Mouse (Mus musculus) erythroid progenitor cell, adult 5-6 weeks (primary cell): ENCODE results near the gene Arih1. TPM values are rescaled to one million over a fixed set of nuclear protein-coding genes. Genes with fewer than 3 reads are reported as not detected.
"Not testable (repeated sequence)": the region's sequence is repeated elsewhere in the genome, so short reads cannot be mapped to it uniquely, and the experiment has no call there.

Experiments used
- ATAC-seq: replicated peaks from 2 replicates; pipeline ENCODE4 v1.8.0; 2016; ENCODE audit warnings: moderate number of reproducible peaks, mild to moderate bottlenecking, moderate TSS enrichment, inconsistent platforms; ENCODE audit not compliant: poor library complexity, low FRiP score, severe bottlenecking
- total RNA-seq, 2 experiments: library from RNA; stranded (forward) in 1 of 2; stranded (reverse) in 1 of 2; fragments of 150-400 nt in 1 of 2; fragments of 186-747, 209-891 nt in 1 of 2; gene quantifications; 2 replicates each; pipeline versions ENCODE4 v1.2.3 to v1.2.4; 2015 to 2017; ENCODE audit warnings: low replicate concordance in 2 of 2

Gene Arih1
- total RNA-seq, 2 experiments from 2014 or later, result 63.7 to 88.5 TPM

DNA sequence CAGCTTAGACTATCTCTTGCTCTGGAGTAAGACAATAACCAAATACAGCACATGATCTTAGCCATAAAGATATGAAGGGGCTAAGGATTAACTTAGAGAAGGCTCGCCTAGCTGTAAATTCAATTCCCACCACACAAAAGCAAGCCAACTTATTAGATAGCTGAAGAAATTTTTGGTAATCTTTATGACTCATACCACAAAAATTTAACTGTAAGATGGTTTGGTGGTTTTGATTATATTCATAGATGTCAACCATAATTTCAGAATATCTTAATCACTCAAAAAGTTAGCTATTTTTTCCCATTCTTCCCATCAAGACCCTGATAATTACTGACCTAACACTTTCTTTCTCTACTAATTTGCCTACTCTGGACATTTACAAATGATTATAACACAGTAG lies 17.0 kb downstream of the Arih1 start:
- ATAC-seq, result no peak

DNA sequence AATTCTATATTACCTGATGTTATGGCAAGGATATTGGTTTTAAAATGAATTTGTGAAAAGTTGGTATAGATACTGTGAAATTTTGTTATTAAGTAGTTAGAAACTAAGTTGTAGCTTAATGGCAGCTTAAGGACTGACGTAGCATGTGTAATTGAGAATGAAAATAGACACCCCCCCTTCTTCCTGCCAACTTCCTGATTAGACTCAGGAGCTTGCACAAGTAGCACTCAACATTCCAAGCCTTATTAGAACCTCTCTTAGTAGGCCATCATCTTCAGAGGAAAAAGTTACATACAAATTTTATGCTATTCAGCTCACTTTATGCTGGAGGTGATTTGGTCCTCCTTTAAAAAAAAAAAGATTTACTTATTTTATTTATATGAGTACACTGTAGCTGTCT lies 22.1 kb downstream of the Arih1 start:
- no peak for ATAC-seq

DNA sequence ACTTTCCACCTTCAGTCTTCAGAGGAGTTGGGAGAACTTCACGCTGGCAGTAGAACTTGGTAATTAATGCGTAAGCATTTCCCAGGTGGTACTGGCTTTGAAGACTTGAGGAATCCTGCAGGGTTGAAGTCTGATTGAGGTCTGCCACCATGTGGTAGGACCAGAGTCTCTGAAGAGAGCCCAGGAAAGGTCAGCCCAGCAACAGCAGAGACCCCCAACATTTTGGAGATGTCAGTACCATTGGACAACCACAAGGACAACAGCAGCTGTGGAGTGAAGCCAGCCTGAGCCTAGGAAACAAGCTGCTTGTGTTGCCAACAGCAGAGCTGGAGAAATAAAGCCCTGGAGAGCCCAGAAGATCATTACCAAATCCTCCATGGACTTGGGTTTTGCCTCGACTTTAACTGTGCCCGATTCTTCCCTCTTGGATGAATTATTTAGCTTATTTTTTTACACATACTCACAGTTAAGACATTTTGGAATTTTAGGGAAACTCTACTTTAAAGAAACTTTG lies 27.4 kb downstream of the Arih1 start:
- no peak for ATAC-seq

DNA sequence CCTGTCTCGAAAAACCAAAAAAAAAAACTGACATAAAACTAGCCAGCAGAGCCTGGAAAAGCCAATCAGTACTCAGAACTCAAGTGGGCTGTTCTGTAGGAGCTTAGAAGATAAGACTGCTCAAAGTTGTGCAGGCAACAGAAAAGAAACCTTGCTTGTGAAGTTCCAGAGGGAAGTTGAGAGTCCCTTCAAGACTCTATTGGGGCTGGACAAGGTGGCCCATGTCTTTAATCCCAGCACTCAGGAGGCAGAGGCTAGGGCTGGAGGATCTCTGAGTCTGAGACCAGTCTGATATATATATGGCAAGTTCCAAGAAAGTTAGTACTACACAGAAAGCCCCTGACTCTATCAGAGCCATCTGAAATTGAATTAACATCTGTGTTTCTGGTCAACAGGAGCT lies 28.0 kb downstream of the Arih1 start:
- no peak for ATAC-seq

DNA sequence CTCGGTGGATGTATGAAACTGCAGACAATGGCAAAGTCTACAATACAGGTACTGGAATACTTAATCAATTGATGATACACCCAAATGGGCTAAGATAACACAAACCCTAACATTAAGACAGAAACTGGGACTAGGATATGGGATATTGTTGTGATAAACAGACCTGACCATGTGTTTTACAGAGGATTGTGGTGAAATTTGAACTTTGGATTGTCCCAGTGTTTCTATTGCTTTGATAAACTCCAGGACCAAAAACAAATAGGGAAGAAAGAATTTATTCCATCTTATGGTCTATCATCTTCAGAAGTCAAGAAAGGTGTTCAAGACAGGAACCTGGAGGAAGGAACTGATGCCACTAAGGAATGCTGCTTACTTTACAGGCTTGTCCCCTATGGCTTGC lies 28.7 kb downstream of the Arih1 start:
- no peak for ATAC-seq

DNA sequence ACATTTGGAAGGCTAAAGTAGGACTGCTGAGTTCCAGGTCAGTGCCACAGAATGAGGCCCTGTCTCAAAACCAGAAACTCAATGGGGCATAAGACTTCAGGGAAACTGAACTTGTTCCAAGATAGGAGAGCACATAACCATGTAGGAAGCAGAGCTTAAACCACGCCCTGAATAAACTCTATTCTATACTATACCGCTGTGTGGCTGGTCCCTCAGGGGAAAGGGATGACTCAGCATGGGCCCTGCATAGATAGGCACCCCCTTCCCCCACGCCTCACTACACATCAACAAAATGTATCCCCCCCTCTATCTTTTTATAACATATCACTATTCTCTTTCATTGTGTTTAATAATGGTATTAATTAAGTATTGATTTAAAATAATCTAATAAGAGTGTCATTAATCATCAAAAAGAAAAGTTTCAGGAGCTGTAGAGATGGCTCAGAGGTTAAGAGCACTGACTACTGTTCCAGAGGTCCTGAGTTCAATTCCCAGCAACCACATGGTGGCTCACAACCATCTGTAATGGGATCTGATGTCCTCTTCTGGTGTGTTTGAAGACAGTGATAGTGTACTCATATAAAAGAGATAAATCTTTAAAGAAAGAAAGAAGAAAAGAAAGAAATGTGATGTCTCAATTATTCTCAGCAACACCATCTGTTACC lies 30.9 kb downstream of the Arih1 start:
- ATAC-seq, result peak; percentile 73

DNA sequence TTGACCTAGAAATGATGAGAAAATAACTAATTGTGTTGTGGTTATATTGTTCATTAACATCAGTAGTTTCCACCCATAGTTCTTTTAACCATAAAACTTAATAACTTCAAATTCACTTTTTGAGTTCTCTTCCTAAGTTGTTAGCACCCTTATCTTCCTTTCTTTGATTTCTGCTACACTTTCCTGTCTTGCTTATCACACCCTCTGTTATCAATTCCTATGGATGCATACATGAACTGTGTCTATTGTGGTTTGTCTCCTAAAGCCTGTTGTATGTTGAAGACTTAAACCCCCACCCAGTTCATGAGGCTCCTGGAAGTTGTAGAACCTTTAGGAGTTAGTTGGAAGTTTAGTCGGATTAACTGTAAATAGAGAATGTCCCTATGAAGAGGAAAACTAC lies 52.7 kb downstream of the Arih1 start:
- ATAC-seq, result no peak

DNA sequence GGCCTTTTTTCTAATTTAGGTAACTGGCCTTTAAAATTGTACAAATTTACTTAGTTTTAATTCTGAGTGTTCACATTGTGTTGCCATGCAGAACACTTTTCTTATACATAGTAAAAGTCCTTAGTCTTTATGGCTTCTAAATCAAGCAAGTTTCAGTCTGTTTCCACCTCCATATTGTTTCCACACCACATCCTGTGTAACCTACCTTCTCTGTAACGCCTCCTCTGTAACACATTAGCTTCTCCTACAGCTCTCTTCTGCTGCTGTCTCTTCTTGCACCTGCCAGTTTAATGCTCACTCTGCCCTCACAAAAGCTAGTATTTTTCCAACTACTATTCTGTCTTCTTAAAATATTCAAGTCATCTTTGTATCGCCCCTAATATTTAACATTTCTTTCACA lies 54.8 kb downstream of the Arih1 start:
- no peak for ATAC-seq

DNA sequence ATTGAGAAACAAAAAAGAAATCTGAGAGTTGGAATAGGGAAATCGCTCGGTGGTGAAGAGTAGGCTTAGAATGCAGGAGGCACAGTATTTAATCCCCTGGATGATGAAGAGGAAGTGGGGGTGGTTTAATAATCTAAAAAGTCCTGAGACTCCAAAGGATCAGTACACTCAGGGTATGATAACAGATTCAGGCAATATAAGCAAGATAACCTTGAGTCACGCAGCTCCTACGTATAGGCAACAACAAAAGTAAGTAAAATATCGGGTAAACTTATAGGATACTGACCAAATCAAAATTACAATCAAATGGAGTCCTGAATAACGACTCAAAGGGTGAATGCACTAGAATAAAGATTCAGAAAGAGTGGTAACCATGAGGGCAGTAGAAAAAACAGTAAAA lies 65.9 kb downstream of the Arih1 start:
- ATAC-seq, result no peak

DNA sequence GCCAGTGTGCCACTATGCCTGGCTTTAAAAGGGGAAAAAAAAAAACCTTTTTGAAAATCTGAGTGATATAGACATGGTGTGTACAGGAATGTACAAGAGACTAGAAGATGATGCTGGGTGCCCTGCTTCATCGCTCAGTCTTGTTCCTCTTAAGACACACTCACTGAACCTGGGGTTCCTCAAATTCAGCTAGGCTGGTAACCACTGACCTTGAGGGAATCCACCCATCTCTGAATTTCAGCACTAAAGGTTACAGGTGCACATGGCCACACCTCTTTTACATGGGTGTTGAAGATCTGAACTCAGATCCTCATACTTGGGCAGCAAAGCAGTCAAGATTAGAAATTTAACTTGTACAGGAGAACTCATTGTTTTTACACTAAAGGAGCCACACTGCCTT lies 79.1 kb downstream of the Arih1 start:
- no peak for ATAC-seq

DNA sequence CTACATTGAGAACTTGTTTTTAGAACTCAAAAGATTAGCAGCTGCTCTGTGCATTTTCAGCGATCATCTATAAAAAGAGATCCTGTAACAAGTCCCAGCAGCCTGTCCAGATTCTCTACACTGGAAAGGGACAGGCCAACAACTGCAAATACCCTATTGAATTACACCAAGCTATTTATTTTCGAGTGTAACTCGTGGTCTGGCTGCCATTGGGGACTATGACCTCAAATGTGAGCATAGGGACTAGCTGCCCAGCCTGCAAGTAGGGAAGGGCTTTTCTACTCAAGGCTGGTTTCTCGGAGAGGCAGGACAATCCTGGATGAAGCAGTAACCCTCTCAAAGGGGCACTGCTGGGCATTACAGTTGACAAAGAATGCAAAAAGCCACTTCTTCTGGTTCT lies 97.3 kb downstream of the Arih1 start:
- no peak for ATAC-seq

DNA sequence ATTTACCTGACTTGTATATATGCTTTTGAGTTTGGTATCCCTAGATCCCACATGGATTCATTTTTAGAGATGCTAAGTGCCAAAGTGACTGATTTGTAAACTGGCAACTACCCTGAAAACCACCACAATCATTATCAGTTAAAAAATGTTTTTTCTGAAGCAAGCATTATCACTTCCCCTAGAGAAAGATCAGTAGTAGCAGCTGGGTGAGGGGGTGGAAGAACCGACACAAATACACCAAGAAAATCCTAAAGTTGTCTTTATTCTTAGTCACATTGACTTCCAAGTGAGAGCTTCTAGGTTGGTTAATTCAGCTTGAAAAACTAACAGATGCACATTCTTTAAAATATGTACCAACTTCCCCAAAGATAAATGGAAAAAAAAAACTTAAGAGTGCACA lies 98.1 kb downstream of the Arih1 start:
- no peak for ATAC-seq

DNA sequence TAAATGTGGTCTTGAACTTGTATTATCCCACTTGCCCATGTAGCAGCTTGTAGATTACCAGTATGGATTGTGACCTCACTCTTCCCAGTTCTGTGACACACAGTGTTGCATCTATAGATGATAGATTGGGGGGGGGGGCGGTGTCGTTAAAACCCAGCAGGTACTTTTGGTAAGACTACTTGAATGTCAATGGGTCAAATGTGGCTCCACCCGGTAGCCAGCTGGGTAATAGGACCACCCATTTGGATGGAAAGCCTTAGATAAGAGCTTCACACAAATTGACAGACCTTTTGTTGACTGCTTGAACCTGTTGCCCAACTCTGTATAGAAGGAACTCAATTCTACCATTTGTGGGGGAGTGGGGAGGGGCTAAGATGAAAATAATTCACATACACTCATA lies 99.0 kb downstream of the Arih1 start:
- no peak for ATAC-seq

DNA sequence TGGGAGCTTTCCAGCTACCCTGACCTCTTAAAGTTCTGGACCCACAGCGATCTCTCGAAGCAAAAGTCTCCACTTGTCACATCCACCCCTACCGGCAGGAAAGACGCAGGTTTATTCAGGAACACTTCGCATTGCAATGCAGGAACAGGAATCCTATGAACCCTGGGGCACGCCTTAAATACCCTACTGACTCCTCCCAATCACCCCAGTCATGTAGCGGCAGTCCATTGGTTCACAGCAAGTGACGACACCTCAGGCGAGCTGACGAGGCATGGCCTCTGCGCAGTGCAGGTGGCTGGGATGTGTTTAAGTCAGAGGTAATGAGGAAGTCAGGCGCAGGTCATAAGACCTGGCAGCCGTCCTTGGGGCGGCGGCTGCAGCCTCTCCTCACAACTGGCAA lies 110.8 kb downstream of the Arih1 start:
- ATAC-seq, result no peak

DNA sequence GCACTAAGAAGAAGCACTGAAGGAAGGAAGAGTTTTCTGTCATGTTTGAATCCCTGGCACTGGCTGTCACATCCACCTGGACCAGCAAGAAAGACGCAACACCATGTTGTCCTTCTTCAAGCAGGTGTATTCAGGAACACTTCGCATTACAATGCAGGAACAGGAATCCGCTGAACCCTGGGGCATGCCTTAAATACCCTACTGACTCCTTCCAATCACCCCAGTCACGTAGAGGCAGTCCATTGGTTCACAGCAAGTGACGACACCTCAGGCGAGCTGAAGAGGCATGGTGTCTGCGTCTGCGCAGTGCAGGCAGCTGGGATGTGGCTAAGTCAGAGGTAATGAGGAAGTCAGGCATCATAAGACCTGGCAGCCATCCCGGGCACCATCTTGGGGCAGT lies 116.8 kb downstream of the Arih1 start:
- ATAC-seq, result no peak

DNA sequence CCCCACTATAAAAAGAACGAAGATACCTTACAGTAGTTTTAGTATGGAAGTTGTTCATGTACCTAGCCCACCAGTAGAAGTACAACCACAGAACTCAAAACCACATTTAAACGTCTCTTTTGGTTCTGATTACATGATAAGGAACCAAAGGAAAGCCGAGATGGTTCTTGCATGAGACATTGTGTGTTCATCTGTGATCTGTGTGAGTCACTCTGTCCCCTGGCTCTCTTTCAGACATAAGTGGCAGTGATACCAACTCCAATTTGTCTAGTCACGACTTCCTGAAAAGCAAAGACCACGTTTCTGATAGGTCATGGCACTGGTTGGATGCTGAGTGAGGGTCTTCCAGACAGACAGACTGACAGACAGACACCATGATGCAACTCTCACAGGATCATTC lies 117.2 kb downstream of the Arih1 start:
- ATAC-seq, result no peak

DNA sequence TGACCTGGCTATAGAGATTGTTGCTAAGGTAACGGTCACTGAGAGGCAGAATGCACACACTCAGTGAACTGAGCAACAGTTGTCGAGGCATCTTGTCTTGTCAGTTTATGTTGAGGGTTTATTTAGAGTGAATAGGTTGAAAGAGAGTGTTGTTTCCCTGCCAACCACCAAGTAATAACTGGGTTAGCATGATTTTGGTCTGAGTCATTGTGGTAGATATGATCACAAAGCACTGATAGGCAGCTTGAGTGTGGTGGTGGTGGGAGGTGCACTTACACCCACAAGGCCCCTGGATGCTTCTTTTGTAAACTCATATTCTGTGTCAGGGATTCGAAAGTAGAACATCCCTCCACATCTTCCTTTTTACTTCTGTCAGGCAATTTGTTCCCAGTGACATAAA lies 125.9 kb downstream of the Arih1 start:
- ATAC-seq, result not testable (repeated sequence)

DNA sequence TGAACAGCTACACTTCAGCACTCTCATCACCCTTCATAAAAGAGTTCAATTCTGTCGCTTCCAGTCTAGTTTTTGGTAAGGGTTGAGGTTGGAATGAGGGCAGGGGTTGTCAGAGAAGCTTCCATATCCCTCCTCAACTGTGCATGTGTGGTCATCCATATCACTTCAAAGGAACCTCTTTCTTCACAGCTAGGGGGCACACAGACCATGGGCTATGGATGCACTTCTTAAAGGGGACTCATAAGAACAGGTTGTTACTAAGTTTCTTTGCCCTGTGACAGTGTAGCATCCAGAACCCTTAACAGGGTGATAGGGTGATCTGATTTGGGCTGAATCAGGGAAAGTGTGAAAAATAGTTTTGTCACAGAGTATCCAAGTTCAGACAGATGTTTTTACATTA lies 128.4 kb downstream of the Arih1 start:
- not testable (repeated sequence) for ATAC-seq

DNA sequence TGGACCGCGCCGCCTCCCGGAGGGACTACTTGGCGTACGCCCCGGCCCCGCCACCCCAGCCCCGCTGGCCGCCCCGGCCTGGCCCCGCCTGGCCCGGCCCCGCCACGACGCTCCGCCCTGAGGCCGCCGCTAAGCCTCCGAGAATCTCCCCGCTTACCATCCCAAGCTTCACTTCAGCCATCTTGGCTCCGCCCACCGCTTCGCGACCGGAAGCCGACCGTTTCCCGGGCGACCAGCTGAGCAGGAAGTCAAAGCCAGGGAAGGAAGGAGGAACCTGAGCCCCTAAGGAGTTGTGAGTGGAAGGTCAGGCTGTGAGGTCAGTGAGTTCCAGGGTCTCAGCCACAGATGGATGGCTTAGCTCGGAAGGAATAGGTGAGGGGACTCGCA lies 133.2 kb downstream of the Arih1 start, which contains the start of gene Bbs4:
Gene Bbs4, minus strand, starts transcription at position 256 of the 387 bp plus-strand sequence.
- peak; percentile 100 for ATAC-seq

DNA sequence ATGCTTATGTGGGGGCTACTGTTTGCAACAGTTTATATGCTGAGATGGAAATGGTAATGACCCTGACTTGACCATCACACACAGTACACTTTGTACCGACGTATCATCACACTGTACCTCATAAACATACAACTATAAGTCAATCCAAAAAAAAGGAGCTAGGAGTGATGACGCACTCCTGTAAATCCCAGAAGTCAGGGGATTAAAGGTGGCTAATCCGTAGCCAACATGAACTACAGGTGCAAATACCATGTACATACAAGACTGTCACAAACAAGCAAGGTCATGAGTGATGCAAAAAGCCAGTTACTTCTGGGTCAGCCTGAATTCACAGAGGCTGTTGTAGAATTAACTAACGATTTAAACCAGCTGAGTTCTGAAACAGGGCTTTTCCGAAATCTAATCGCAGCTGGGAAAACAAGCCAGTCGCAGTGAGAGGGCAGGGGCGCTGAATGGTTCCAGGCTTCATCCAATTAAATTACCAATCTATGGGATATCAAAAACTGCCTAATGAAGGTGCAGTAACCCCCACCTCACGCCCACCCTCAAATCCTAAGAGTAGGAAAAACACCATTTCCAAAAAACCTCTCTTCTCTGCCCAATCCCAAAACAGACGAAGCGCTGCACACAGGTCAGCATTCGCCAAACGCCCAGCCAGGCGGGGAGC lies 133.7 kb downstream of the Arih1 start:
- ATAC-seq, result no peak

DNA sequence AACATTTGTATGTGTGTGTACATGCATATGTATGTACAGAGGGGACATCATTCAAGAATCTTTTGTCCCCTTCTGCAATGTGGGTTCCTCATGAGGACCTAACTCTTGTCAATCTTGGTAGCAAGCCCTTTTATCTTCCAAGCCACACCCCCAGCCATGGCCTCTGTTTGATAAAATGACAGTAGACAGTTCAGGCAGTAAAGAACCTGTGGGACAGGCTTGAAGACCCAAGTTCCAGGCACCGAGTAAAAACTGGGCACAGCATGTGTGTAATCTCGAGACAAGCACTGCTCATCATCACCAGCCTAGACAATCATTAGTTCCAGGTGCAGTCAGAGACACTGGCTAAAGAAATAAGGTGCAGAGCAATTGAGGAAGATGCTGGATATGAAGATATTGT lies 140.2 kb downstream of the Arih1 start:
- ATAC-seq, result no peak

DNA sequence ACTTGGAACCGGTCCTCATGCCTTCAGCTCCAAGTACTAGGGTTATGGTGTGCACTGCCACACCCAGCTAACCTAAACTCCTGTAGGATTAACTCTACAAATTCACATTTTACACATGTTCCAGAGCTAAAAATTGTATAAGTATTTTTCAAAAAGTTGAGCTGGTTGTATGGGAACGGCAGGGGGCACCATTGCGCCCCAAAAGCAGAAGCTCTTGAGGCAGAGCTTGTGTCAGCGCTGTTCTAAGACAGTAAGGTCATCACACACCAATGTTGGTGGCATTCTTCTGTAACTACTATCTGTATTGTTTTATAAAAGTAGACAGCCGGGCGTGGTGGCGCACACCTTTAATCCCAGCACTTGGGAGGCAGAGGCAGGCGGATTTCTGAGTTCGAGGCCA lies 146.4 kb downstream of the Arih1 start:
- ATAC-seq, result no peak
